Comparison of ENCODE assay signal across 19 mouse cellular contexts in genomic region chr6:90871581-90871980, GRCm38 (mm10).
DNase-seq lines count a peak whose midpoint lies in the region; ATAC-seq and TF ChIP-seq lines count a peak whose summit lies in the region.
"Had no signal": no experiment of that assay in that cellular context is flagged by ENCODE, and none has a peak within 500 bp of the region (broad histone marks: within the 10 kb centered on the region; RNA-seq: fewer than 3 reads in every experiment).

No protein-coding gene starts in this region.

- no peaks in the 10 kb centered on the region for H3K4me1 ChIP-seq in liver, embryonic 11.5 days (replicated peaks; ENCODE audit: control insufficient read depth, insufficient read depth, low read length)
- no peaks in the 10 kb centered on the region for H3K4me1 ChIP-seq in thymus, adult 2 months (replicated peaks; ENCODE audit: control insufficient read depth, insufficient read depth, low read length)
- H3K4me1 ChIP-seq: hindbrain, embryonic 15.5 days; limb, embryonic 12.5 days; liver, embryonic 13.5 days had no signal

- no peaks in the 10 kb centered on the region for H3K27me3 ChIP-seq in liver, embryonic 11.5 days (replicated peaks; ENCODE audit: control insufficient read depth, insufficient read depth, low read length)
- H3K27me3 ChIP-seq in thymus, adult 2 months (ENCODE audit: control insufficient read depth, insufficient read depth, low read length): no peaks in the 10 kb centered on the region
- H3K27me3 ChIP-seq: forebrain, embryonic 13.5 days; heart, embryonic 13.5 days; hindbrain, embryonic 15.5 days; limb, embryonic 12.5 days; liver, embryonic 13.5 days had no signal

- TF ChIP-seq CTCF in thymus, adult 2 months (IDR thresholded peaks at IDR 0.05; ENCODE audit: borderline replicate concordance, control insufficient read depth, extremely low read depth, insufficient read depth, low read length, poor library complexity): no peak

- no peak for ATAC-seq in liver, embryonic 11.5 days (replicated peaks; ENCODE audit: low FRiP score)
- ATAC-seq: forebrain, embryonic 13.5 days; intestine, postnatal 0 days had no signal

- no peak overlapping the region for H3K4me3 ChIP-seq in liver, embryonic 11.5 days (ENCODE audit: low read depth, low read length)
- no peak overlapping the region for H3K4me3 ChIP-seq in thymus, adult 2 months (ENCODE audit: control insufficient read depth, insufficient read depth, low read length)
- H3K4me3 ChIP-seq: forebrain, embryonic 13.5 days; gastrocnemius, adult 2 months; heart, embryonic 13.5 days; hindbrain, embryonic 15.5 days; limb, embryonic 12.5 days; liver, embryonic 13.5 days had no signal

- peak; percentile 37 for DNase-seq in layer of hippocampus, adult 11-12 months (ENCODE audit: low spot score)
- DNase-seq in layer of hippocampus, postnatal 25 days (ENCODE audit: extremely low spot score in 1 of 2, low spot score in 1 of 2): no peak
- peak; percentile 86 for DNase-seq in brain, adult 2 months (ENCODE audit: low read depth, low spot score)
- peak; percentile 38 to 40 for DNase-seq in layer of hippocampus, adult 8-10 months (ENCODE audit: low spot score in 2 of 2)
- DNase-seq in right cerebral cortex, postnatal 10 days (ENCODE audit: low spot score in 2 of 2): peak; percentile 70 to 84
- no peak for DNase-seq in liver, embryonic 11.5 days (ENCODE audit: low spot score)
- no peak for DNase-seq in thymus, adult 2 months
- DNase-seq in thymus, postnatal 10 days (ENCODE audit: low spot score in 2 of 2): no peak
- DNase-seq: cerebellum, adult 9-10 months; gastrocnemius, adult 2 months; liver, embryonic 13.5 days; lung, embryonic 14.5 days; lung, postnatal 36 days; thymus, adult 18-20 months had no signal

- no peaks in the 10 kb centered on the region for H3K9me3 ChIP-seq in liver, embryonic 11.5 days (ENCODE audit: control insufficient read depth, low read length)
- H3K9me3 ChIP-seq: forebrain, embryonic 13.5 days; heart, embryonic 13.5 days; hindbrain, embryonic 15.5 days; limb, embryonic 12.5 days; liver, embryonic 13.5 days had no signal

- no peak for TF ChIP-seq POLR2A in thymus, adult 2 months (IDR thresholded peaks at IDR 0.05; ENCODE audit: control insufficient read depth, extremely low read depth, insufficient read depth, low read length, poor library complexity)

- H3K36me3 ChIP-seq in liver, embryonic 11.5 days (ENCODE audit: control insufficient read depth, insufficient read depth, low read length): no peaks in the 10 kb centered on the region
- no peaks in the 10 kb centered on the region for H3K36me3 ChIP-seq in thymus, adult 2 months (ENCODE audit: control insufficient read depth, insufficient read depth, low read length)
- H3K36me3 ChIP-seq: heart, embryonic 13.5 days; hindbrain, embryonic 15.5 days; limb, embryonic 12.5 days; liver, embryonic 13.5 days had no signal

- WGBS in liver, embryonic 11.5 days: 80% methylated on average over 8 of the region's 8 CpGs
- 87% methylated on average over 8 of the region's 8 CpGs for WGBS in thymus, adult 2 months

- no peak overlapping the region for H3K9ac ChIP-seq in liver, embryonic 11.5 days (ENCODE audit: low read depth, low read length)
- H3K9ac ChIP-seq: forebrain, embryonic 13.5 days; heart, embryonic 13.5 days; hindbrain, embryonic 15.5 days; limb, embryonic 12.5 days; liver, embryonic 13.5 days; lung, embryonic 14.5 days had no signal

- H3K27ac ChIP-seq in liver, embryonic 11.5 days (ENCODE audit: low read depth, low read length): no peak overlapping the region
- no peak overlapping the region for H3K27ac ChIP-seq in thymus, adult 2 months (ENCODE audit: control insufficient read depth, insufficient read depth, low read length)
- H3K27ac ChIP-seq: forebrain, embryonic 13.5 days; gastrocnemius, adult 2 months; heart, embryonic 13.5 days; hindbrain, embryonic 15.5 days; limb, embryonic 12.5 days; liver, embryonic 13.5 days had no signal

- no peak overlapping the region for H3K4me2 ChIP-seq in liver, embryonic 11.5 days
- H3K4me2 ChIP-seq: forebrain, embryonic 13.5 days; heart, embryonic 13.5 days; hindbrain, embryonic 15.5 days; limb, embryonic 12.5 days; liver, embryonic 13.5 days; lung, embryonic 14.5 days had no signal

Comparison
In these comparisons a context has a peak if more than half of its experiments do, and no peak if none do; other contexts are left out.
1. DNase-seq: peak in layer of hippocampus, adult 11-12 months (single experiment), brain, adult 2 months (single experiment), layer of hippocampus, adult 8-10 months (2 of 2) and right cerebral cortex, postnatal 10 days (2 of 2); none in layer of hippocampus, postnatal 25 days (0 of 2), liver, embryonic 11.5 days (single experiment), thymus, adult 2 months (single experiment) and thymus, postnatal 10 days (0 of 2).